Mouse (Mus musculus): ENCODE results near the gene Nf2. TPM values are rescaled to one million over a fixed set of nuclear protein-coding genes. Genes with fewer than 3 reads are reported as not detected.
A peak's percentile ranks its signal among the peaks of the same experiment; 100 is the strongest.

Gene Nf2
- polyA plus RNA-seq, 1 experiment from 2014 or later, result 16.0 TPM

- no peak for ATAC-seq
- WGBS, result 80% methylated on average over 1 of the region's 1 CpGs
These were observed 11.7 kb upstream of the Nf2 start for GRCm38 (mm10) chr11:4860986-4861385.

GRCm38 (mm10) chr11:4858416-4858815 lies 9.1 kb upstream of the Nf2 start:
- no peak overlapping the region for H3K4me2 ChIP-seq (replicated peaks; ENCODE audit: low read depth)
- ATAC-seq, result no peak
- H3K4me1 ChIP-seq (replicated peaks; ENCODE audit: control insufficient read depth, insufficient read depth, low read length), result no peaks in the 10 kb centered on the region
- H3K36me3 ChIP-seq (ENCODE audit: control insufficient read depth, insufficient read depth), result no peaks in the 10 kb centered on the region
- no peak overlapping the region for H3K9ac ChIP-seq (ENCODE audit: low read depth, low read length)
- no peaks in the 10 kb centered on the region for H3K27me3 ChIP-seq (replicated peaks; ENCODE audit: control insufficient read depth, insufficient read depth, low read length)
- 55% methylated on average over 2 of the region's 2 CpGs for WGBS
- no peak for TF ChIP-seq CTCF (IDR thresholded peaks at IDR 0.05; ENCODE audit: low read depth)
- H3K4me3 ChIP-seq (ENCODE audit: low read depth, low read length), result no peak overlapping the region
- no peaks in the 10 kb centered on the region for H3K9me3 ChIP-seq (ENCODE audit: control insufficient read depth)
- no peak overlapping the region for H3K27ac ChIP-seq (ENCODE audit: low read depth, low read length)

More at GRCm38 (mm10) chr11:4860986-4861385, 11.7 kb upstream of the Nf2 start:
- Histone ChIP-seq H3K4me2 (replicated peaks; ENCODE audit: low read depth) (no peak overlapping the region), H3K4me3 (ENCODE audit: low read depth, low read length) (no peak overlapping the region), H3K4me1 (replicated peaks; ENCODE audit: control insufficient read depth, insufficient read depth, low read length) (no peaks in the 10 kb centered on the region), H3K36me3 (ENCODE audit: control insufficient read depth, insufficient read depth) (no peaks in the 10 kb centered on the region), H3K27me3 (replicated peaks; ENCODE audit: control insufficient read depth, insufficient read depth, low read length) (no peaks in the 10 kb centered on the region), H3K9me3 (ENCODE audit: control insufficient read depth) (no peaks in the 10 kb centered on the region), H3K9ac (ENCODE audit: low read depth, low read length) (no peak overlapping the region), H3K27ac (ENCODE audit: low read depth, low read length) (no peak overlapping the region)
- TF ChIP-seq CTCF (IDR thresholded peaks at IDR 0.05; ENCODE audit: low read depth), result no peak

GRCm38 (mm10) chr11:4854181-4854580 lies 4.8 kb upstream of the Nf2 start:
- H3K9me3 ChIP-seq (ENCODE audit: control insufficient read depth), result no peaks in the 10 kb centered on the region
- 95% methylated on average over 5 of the region's 5 CpGs for WGBS
- no peaks in the 10 kb centered on the region for H3K27me3 ChIP-seq (replicated peaks; ENCODE audit: control insufficient read depth, insufficient read depth, low read length)
- H3K4me3 ChIP-seq (ENCODE audit: low read depth, low read length), result no peak overlapping the region
- H3K27ac ChIP-seq (ENCODE audit: low read depth, low read length), result no peak overlapping the region
- TF ChIP-seq CTCF (IDR thresholded peaks at IDR 0.05; ENCODE audit: low read depth), result no peak
- no peak for ATAC-seq
- no peak overlapping the region for H3K4me2 ChIP-seq (replicated peaks; ENCODE audit: low read depth)
- no peak overlapping the region for H3K9ac ChIP-seq (ENCODE audit: low read depth, low read length)
- H3K36me3 ChIP-seq (ENCODE audit: control insufficient read depth, insufficient read depth), result no peaks in the 10 kb centered on the region
- H3K4me1 ChIP-seq (replicated peaks; ENCODE audit: control insufficient read depth, insufficient read depth, low read length), result no peaks in the 10 kb centered on the region

- Histone ChIP-seq H3K9me3 (ENCODE audit: control insufficient read depth) (no peaks in the 10 kb centered on the region), H3K4me3 (ENCODE audit: low read depth, low read length) (no peak overlapping the region), H3K36me3 (ENCODE audit: control insufficient read depth, insufficient read depth) (no peaks in the 10 kb centered on the region), H3K27me3 (replicated peaks; ENCODE audit: control insufficient read depth, insufficient read depth, low read length) (no peaks in the 10 kb centered on the region), H3K4me2 (replicated peaks; ENCODE audit: low read depth) (no peak overlapping the region), H3K9ac (ENCODE audit: low read depth, low read length) (no peak overlapping the region), H3K27ac (ENCODE audit: low read depth, low read length) (no peak overlapping the region), H3K4me1 (replicated peaks; ENCODE audit: control insufficient read depth, insufficient read depth, low read length) (no peaks in the 10 kb centered on the region)
- 0 out of 2 replicates have a peak, but pooled peaks have one; percentile 15 for TF ChIP-seq CTCF (IDR thresholded peaks at IDR 0.05; ENCODE audit: low read depth)
- no peak for ATAC-seq
These were observed 3.7 kb upstream of the Nf2 start for GRCm38 (mm10) chr11:4853021-4853420.

GRCm38 (mm10) chr11:4850404-4850803 lies 1.1 kb upstream of the Nf2 start:
- WGBS, result 96% methylated on average over 2 of the region's 2 CpGs
- H3K4me3 ChIP-seq (ENCODE audit: low read depth, low read length), result no peak overlapping the region

GRCm38 (mm10) chr11:4848483-4849248 lies 670 bp downstream of the Nf2 start:
- no peak for TF ChIP-seq CTCF (IDR thresholded peaks at IDR 0.05; ENCODE audit: low read depth)
- Histone ChIP-seq H3K4me1 (replicated peaks; ENCODE audit: control insufficient read depth, insufficient read depth, low read length) (no peaks in the 10 kb centered on the region), H3K4me3 (ENCODE audit: low read depth, low read length) (peak overlapping the region; percentile 82), H3K4me2 (replicated peaks; ENCODE audit: low read depth) (peak overlapping the region; percentile 89), H3K36me3 (ENCODE audit: control insufficient read depth, insufficient read depth) (no peaks in the 10 kb centered on the region), H3K27ac (ENCODE audit: low read depth, low read length) (peak overlapping the region; percentile 70), H3K9me3 (ENCODE audit: control insufficient read depth) (no peaks in the 10 kb centered on the region), H3K9ac (ENCODE audit: low read depth, low read length) (peak overlapping the region; percentile 84), H3K27me3 (replicated peaks; ENCODE audit: control insufficient read depth, insufficient read depth, low read length) (no peaks in the 10 kb centered on the region)
- WGBS, result under 1% methylated on average over 50 of the region's 50 CpGs
- ATAC-seq, result peak; percentile 4; the same call in 1 of the 2 replicates

More at GRCm38 (mm10) chr11:4850404-4850803, 1.1 kb upstream of the Nf2 start:
- Histone ChIP-seq H3K27me3 (replicated peaks; ENCODE audit: control insufficient read depth, insufficient read depth, low read length) (no peaks in the 10 kb centered on the region), H3K9ac (ENCODE audit: low read depth, low read length) (no peak overlapping the region), H3K4me1 (replicated peaks; ENCODE audit: control insufficient read depth, insufficient read depth, low read length) (no peaks in the 10 kb centered on the region), H3K4me2 (replicated peaks; ENCODE audit: low read depth) (no peak overlapping the region), H3K27ac (ENCODE audit: low read depth, low read length) (no peak overlapping the region), H3K9me3 (ENCODE audit: control insufficient read depth) (no peaks in the 10 kb centered on the region), H3K36me3 (ENCODE audit: control insufficient read depth, insufficient read depth) (no peaks in the 10 kb centered on the region)
- TF ChIP-seq CTCF (IDR thresholded peaks at IDR 0.05; ENCODE audit: low read depth), result no peak
- no peak for ATAC-seq

Data from intestine, postnatal 0 days (tissue).